Mouse (Mus musculus) small intestine, adult 2 months (tissue): ENCODE results near the gene Afap1.

Experiments
- CTCF ChIP-seq: fragments of 200-500 bp; IDR thresholded peaks from 2 replicates; pipeline ENCODE4 v1.5.1; 2012; ENCODE audit warnings: low read depth, mild to moderate bottlenecking, control low read depth, inconsistent platforms, low read length, moderate library complexity, mixed read lengths; ENCODE audit not compliant: insufficient replicate concordance, insufficient read length; ENCODE audit errors: extremely low read depth
- POLR2A ChIP-seq: fragments of 200-500 bp; IDR thresholded peaks from 2 replicates; pipeline ENCODE4 v1.6.1; 2012; ENCODE audit warnings: low read depth, mild to moderate bottlenecking, control low read depth, inconsistent platforms, low read length, moderate library complexity

DNA sequence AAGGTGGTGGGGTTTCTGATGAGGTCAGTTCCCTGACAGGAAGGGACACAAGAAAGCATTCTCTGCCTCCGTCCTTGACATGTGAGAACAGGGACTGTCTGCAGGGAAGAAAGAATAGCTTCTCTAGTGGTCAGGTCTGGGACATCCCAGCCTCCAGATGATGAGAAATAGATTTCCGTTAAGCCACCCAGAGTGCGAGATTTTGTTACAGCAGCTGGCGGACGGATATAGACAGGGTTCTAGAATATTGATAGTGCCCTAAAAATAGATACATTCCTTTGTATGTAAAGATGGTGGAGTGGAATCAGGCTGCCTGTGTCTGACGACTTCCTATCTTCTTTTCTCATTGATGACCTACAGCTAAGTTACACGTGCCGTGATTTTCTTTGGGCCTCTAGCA, 10.3 kb downstream of the Afap1 start:
- no peak for TF ChIP-seq CTCF
- TF ChIP-seq POLR2A, result no peak
